Mouse (Mus musculus) monocyte, adult 5-6 weeks (primary cell): ENCODE measurements at regions not wholly inside any gene's neighbourhood (a gene's known extent, or its start where the extent isn't known, plus 50 kb on each side); places are given as distances from the start of the nearest gene placed in this dataset.
A peak's percentile ranks its signal among the peaks of the same experiment; 100 is the strongest.

Experiments
- ATAC-seq: fragments of 153-309, 156-312 bp; replicated peaks from 2 replicates; pipeline ENCODE4 v1.8.0; 2017; ENCODE audit warnings: mild to moderate bottlenecking; ENCODE audit not compliant: low TSS enrichment, insufficient number of reproducible peaks, severe bottlenecking, poor library complexity, low FRiP score

GRCm38 (mm10) chr12:77739047-77739760 lies 454.8 kb upstream of the Gm6657 start:
- no peak for ATAC-seq

- ATAC-seq, result no peak
Measured at GRCm38 (mm10) chr12:77742716-77743115, 451.3 kb upstream of the Gm6657 start.

GRCm38 (mm10) chr12:77749438-77750007 lies 444.5 kb upstream of the Gm6657 start:
- no peak for ATAC-seq

DNA sequence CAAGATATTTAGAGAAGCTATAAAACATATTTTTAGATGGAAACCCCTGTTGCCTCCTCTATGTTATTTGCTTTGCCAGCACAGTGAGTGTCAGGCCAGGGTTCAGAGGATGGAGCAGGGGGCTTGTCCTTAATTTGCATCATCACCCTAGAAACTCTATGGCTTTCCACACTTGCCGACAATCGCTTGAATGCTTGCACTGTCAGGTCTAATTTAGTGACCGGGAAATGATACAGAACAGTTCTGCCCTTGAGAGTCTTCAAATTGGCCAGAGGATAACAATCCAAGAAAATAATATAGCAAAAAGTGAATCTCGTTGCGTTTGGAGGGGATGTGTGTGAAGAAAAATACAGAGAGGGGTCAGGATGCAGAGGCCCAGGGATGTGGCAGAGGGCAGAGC lies 441.9 kb upstream of the Gm6657 start:
- no peak for ATAC-seq

DNA sequence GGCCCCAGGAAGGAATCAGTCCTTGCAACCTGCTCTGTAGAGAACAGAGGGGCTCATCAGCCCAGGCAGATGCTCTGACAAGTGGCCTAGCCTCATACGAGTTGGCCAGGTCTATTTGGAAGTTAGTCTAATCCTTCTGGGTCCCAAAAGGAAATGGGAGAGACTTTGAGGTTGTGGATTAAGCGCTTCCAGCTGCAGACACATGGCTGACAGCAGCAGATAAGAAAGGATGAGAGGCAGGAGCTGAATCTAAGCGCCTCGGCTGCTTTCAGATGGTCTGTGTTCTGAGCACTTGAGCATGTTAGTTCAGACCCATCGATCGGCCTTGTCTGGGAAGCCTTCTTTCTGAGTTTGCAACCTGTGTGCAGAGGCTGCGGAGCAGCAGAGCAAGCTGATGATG lies 438.0 kb upstream of the Gm6657 start:
- no peak for ATAC-seq

- no peak for ATAC-seq
Measured at GRCm38 (mm10) chr12:77760976-77761375, 433.1 kb upstream of the Gm6657 start.

GRCm38 (mm10) chr12:77776011-77776546 lies 418.0 kb upstream of the Gm6657 start:
- ATAC-seq, result no peak

- no peak for ATAC-seq
Measured at GRCm38 (mm10) chr12:77776755-77777154, 417.3 kb upstream of the Gm6657 start.

DNA sequence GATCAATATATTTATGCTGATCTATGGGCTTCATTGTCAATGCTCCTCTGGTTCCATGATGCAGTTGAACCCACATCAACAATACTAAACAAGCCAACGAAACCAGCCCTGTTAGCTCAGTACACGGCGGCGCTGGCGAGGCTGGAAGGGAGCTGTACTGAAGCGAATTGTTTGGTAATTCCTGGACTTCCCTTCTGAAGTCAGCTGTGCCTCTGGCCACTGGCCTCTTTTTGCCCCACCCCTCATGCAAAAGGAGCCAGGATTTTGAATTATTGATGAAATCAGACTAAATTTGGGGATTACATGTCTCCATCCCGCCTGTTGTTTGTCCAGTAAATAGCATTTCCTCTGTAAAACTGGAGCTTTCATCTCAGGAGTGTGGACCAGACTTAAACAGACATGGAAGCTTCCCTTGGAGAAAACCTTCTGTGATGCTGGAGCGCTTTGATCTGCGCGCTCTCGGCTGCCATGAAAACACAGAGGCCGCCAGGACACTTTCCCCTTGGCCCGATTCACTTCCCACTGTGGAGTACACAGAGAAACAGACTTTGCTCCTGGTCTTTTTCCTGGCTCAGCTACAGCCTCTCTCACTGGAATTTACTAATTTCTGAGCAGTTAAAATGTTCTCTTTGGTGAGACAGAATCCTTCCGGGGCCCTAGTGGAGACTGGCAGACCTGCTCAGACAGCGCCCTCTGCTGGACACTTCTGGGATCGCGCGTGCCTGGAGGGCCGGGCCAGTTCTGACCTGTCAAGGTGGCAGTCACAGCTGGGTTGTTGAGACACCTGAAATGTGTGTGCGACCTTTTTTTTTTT lies 412.9 kb upstream of the Gm6657 start:
- peak; percentile 61; the same call in 1 of the 2 replicates for ATAC-seq

- no peak for ATAC-seq
Measured at GRCm38 (mm10) chr12:77783909-77784308, 410.1 kb upstream of the Gm6657 start.

GRCm38 (mm10) chr12:77785647-77786046 lies 408.4 kb upstream of the Gm6657 start:
- no peak for ATAC-seq

- no peak for ATAC-seq
Measured at GRCm38 (mm10) chr12:77786678-77787077, 407.4 kb upstream of the Gm6657 start.

DNA sequence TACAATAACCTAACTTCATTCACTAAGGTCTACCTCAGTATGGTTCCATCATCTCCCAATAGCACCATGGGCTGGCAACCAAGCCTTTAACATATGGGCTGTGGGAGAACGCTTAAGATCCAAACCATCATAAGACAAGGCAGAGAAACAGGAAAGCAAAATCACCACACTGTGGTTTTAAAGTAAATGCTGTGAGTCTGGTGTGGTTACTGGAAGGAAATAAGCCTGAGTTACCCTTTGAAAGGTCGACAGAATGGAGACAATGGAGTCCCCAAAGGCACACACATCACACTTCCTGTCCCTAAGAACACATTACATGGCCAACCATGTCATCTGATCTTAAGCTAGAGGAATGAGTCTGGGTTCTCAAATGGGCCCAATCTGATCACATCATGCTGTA lies 405.8 kb upstream of the Gm6657 start:
- ATAC-seq, result no peak

DNA sequence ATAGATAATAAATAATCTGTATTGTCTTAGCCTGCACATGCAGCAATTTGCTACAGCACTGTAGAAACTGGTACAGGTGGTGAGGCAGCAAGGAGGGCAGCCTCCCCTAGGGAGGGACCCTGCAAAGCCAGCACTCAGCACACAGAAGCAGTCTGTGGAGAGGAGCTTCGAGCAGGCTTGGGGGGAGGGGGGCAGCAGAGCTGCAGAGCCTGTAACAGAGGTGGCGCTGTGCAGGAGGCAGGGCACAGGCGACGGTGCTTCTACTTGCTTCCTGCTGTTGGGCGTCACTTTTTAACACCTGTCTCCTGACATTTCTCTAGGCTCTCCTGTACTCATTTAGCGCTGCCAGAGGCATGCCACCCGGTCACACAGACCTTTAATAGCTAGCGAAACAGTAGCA lies 404.6 kb upstream of the Gm6657 start:
- ATAC-seq, result no peak

- ATAC-seq, result no peak
Measured at GRCm38 (mm10) chr12:77789871-77790270, 404.2 kb upstream of the Gm6657 start.

GRCm38 (mm10) chr12:77790891-77791672 lies 403.0 kb upstream of the Gm6657 start:
- ATAC-seq, result no peak

GRCm38 (mm10) chr12:77798516-77798915 lies 395.5 kb upstream of the Gm6657 start:
- ATAC-seq, result no peak

GRCm38 (mm10) chr12:77799134-77799770 lies 394.8 kb upstream of the Gm6657 start:
- no peak for ATAC-seq
